Mouse (Mus musculus) myocyte (in vitro differentiated cells): ENCODE measurements at regions not wholly inside any gene's neighbourhood (a gene's known extent, or its start where the extent isn't known, plus 50 kb on each side); places are given as distances from the start of the nearest gene placed in this dataset.

ENCODE experiments used
- E2F4 ChIP-seq: IDR thresholded peaks from one replicate; pipeline ENCODE4 v1.6.1; 2011; ENCODE audit warnings: mild to moderate bottlenecking, control low read depth, moderate library complexity; ENCODE audit not compliant: insufficient read depth
- MAX ChIP-seq: IDR thresholded peaks from one replicate; pipeline ENCODE4 v1.6.1; 2011; ENCODE audit warnings: low read depth, mild to moderate bottlenecking, control low read depth
- POLR2A ChIP-seq: IDR thresholded peaks from one replicate; pipeline ENCODE4 v1.6.1; 2011; ENCODE audit warnings: low read depth, mild to moderate bottlenecking, control low read depth, moderate library complexity; ENCODE audit not compliant: insufficient read length
- POLR2AphosphoS2 ChIP-seq: IDR thresholded peaks from one replicate; pipeline ENCODE4 v1.6.1; 2011; ENCODE audit warnings: low read depth, control low read depth; ENCODE audit not compliant: insufficient read length
- TCF3 ChIP-seq: IDR thresholded peaks from one replicate; pipeline ENCODE4 v1.6.1; 2011; ENCODE audit warnings: low read depth, control low read depth; ENCODE audit not compliant: insufficient read length

GRCm38 (mm10) chr12:33717601-33718260, 210.5 kb upstream of the Ferd3l start:
- TF ChIP-seq POLR2A = no peak
- no peak for TF ChIP-seq POLR2AphosphoS2
- no peak for TF ChIP-seq TCF3
- TF ChIP-seq E2F4 = no peak
- no peak for TF ChIP-seq MAX
